Mouse (Mus musculus) kidney, postnatal 0 days (tissue): Measurements from ENCODE around the gene Asic3. TPM values are rescaled to one million over a fixed set of nuclear protein-coding genes. Genes with fewer than 3 reads are reported as not detected.

Source experiments
- ATAC-seq: fragments of 200-750 bp; cut with Nextera tagmentation; replicated peaks from 2 replicates; pipeline ENCODE4 v1.8.0; 2017; ENCODE audit warnings: low read depth, moderate number of reproducible peaks, moderate TSS enrichment, moderate library complexity; ENCODE audit not compliant: low FRiP score
- DNase-seq: peaks from one replicate; pipeline ENCODE4 v3.0.0-alpha.2; 2016; ENCODE audit warnings: low spot score
- H3K27ac ChIP-seq: fragments of 300-500 bp; sonication (generic); 2 replicates; pipeline ENCODE4 v1.5.1; 2014; ENCODE audit warnings: mild to moderate bottlenecking
- H3K27me3 ChIP-seq: fragments of 300-500 bp; sonication (generic); 2 replicates; pipeline ENCODE4 v1.6.1; 2014; ENCODE audit warnings: low read length, mixed read lengths; ENCODE audit not compliant: insufficient read depth
- H3K36me3 ChIP-seq: fragments of 300-500 bp; sonication (generic); 2 replicates; pipeline ENCODE4 v1.6.1; 2014; ENCODE audit warnings: low read length, mixed read lengths; ENCODE audit not compliant: insufficient read depth
- H3K4me1 ChIP-seq: fragments of 300-500 bp; sonication (generic); replicated peaks from 2 replicates; pipeline ENCODE4 v1.6.1; 2014; ENCODE audit warnings: antibody characterized with exemption, low read length, mixed read lengths; ENCODE audit not compliant: insufficient read depth
- H3K4me2 ChIP-seq: fragments of 300-500 bp; sonication (generic); 2 replicates; pipeline ENCODE4 v1.6.1; 2014; ENCODE audit warnings: mild to moderate bottlenecking, low read length, moderate library complexity, mixed read lengths
- H3K4me3 ChIP-seq: fragments of 300-500 bp; sonication (generic); replicated peaks from 2 replicates; pipeline ENCODE4 v1.5.1; 2014; ENCODE audit warnings: low read depth, low read length
- H3K9ac ChIP-seq: fragments of 300-500 bp; sonication (generic); 2 replicates; pipeline ENCODE4 v1.6.1; 2014; ENCODE audit warnings: low read depth, low read length
- H3K9me3 ChIP-seq: fragments of 300-500 bp; sonication (generic); replicated peaks from 2 replicates; pipeline ENCODE4 v1.6.1; 2016; ENCODE audit warnings: low read length, inconsistent platforms, mixed read lengths
- CTCF ChIP-seq: IDR thresholded peaks from 2 replicates; pipeline ENCODE4 v1.5.1; 2016; ENCODE audit warnings: antibody characterized with exemption, low read depth, mild to moderate bottlenecking, moderate library complexity
- WGBS: fragments of 180-500 bp; shearing (Covaris S2); extraction: QIAGEN DNeasy Blood & Tissue Kit; methylation state at CpG from one replicate; pipeline ENCODE4 v1.1.7; 2014; 5-methylcytosine and 5-hydroxymethylcytosine counted together
- polyA plus RNA-seq: library from polyadenylated mRNA; unstranded; fragments of >200 nt; fragmentation: Nextera tagmentation; extraction: Ambion mirVana; gene quantifications from 2 replicates; pipeline ENCODE4 v1.2.1, GENCODE M21; 2015

Gene Asic3
- polyA plus RNA-seq, 1 experiment from 2014 or later = 0.46 TPM

DNA sequence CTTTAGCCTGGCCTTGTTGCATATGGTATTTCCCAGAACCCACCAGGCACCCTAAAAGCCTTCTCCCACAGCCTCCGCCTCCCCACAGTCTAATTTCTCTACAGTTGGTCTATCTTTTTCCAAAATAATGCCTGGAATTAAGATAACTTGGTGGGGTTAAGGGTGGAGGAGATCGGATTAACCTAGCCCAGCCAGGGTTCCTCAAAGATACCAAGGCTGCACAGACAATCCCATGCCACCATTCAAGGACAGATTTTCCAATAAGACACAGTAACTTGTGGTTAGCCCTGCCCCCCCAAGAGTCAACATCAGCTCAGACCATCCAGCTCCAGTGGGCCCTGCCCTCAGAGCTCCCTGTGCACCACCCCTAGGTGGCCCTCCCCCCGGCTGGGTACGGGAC is 32.7 kb upstream of the Asic3 start:
- H3K9ac ChIP-seq = no peak overlapping the region
- WGBS = 89% methylated on average over 4 of the region's 4 CpGs

GRCm38 (mm10) chr5:24381486-24381885 is 31.7 kb upstream of the Asic3 start:
- H3K27ac ChIP-seq = no peak overlapping the region
- peaks cover 2% of the 10 kb centered on the region; the same call in 1 of the 2 replicates for H3K27me3 ChIP-seq
- H3K4me1 ChIP-seq = peaks cover 10% of the 10 kb centered on the region
- no peaks in the 10 kb centered on the region for H3K36me3 ChIP-seq
- DNase-seq (no peak), ATAC-seq (no peak)
- no peak for TF ChIP-seq CTCF
- no peaks in the 10 kb centered on the region for H3K9me3 ChIP-seq
- WGBS = 60% methylated on average over 6 of the region's 6 CpGs
- no peak overlapping the region for H3K9ac ChIP-seq
- no peak overlapping the region for H3K4me2 ChIP-seq
- no peak overlapping the region for H3K4me3 ChIP-seq

More for the DNA sequence above, 32.7 kb upstream of the Asic3 start:
- H3K4me3 ChIP-seq = no peak overlapping the region
- no peaks in the 10 kb centered on the region for H3K27me3 ChIP-seq
- ATAC-seq = no peak
- no peak overlapping the region for H3K27ac ChIP-seq
- no peak for DNase-seq
- H3K4me1 ChIP-seq = peaks cover 10% of the 10 kb centered on the region
- no peaks in the 10 kb centered on the region for H3K36me3 ChIP-seq
- no peak overlapping the region for H3K4me2 ChIP-seq
- no peak for TF ChIP-seq CTCF
- H3K9me3 ChIP-seq = no peaks in the 10 kb centered on the region

DNA sequence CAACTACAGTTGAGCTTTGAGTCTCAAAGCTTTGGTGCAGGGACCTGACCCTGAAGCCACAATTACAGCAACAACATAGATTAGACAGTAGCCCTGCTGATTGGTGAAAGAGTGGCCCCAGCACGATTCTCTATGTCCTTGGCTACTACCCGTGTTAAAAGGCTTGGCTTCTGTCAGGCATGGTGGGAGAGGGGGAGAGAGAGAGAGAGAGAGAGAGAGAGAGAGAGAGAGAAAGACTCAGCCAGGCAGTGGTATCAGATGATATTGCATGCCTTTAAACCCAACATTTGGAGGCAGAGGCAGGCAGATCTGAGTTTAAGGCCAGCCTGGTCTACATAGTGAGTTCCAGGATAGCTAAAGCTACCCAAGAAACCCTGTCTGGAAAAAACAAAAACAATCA is 31.2 kb upstream of the Asic3 start:
- Histone ChIP-seq H3K4me3 (no peak overlapping the region), H3K9ac (no peak overlapping the region), H3K27ac (no peak overlapping the region), H3K4me2 (no peak overlapping the region), H3K4me1 (peaks cover 10% of the 10 kb centered on the region), H3K36me3 (no peaks in the 10 kb centered on the region), H3K27me3 (peaks cover 6% of the 10 kb centered on the region; the same call in 1 of the 2 replicates), H3K9me3 (no peaks in the 10 kb centered on the region)
- 55% methylated on average over 2 of the region's 2 CpGs for WGBS
- no peak for DNase-seq
- TF ChIP-seq CTCF = no peak
- ATAC-seq = no peak

- H3K36me3 ChIP-seq = no peaks in the 10 kb centered on the region
- peak overlapping the region; percentile 55 for H3K4me2 ChIP-seq
- H3K4me1 ChIP-seq = peaks cover 20% of the 10 kb centered on the region
- H3K27me3 ChIP-seq = peaks cover 6% of the 10 kb centered on the region; the same call in 1 of the 2 replicates
- H3K27ac ChIP-seq = no peak overlapping the region
- H3K9me3 ChIP-seq = no peaks in the 10 kb centered on the region
- peak overlapping the region; percentile 41 for H3K9ac ChIP-seq
- 5% methylated on average over 34 of the region's 34 CpGs for WGBS
- peak; percentile 89 for ATAC-seq
- peak overlapping the region; percentile 32 for H3K4me3 ChIP-seq
- TF ChIP-seq CTCF = peak; percentile 71
- peak; percentile 94 for DNase-seq
Observed at GRCm38 (mm10) chr5:24383026-24383859, 29.9 kb upstream of the Asic3 start.

GRCm38 (mm10) chr5:24384407-24384806 is 28.8 kb upstream of the Asic3 start:
- Histone ChIP-seq H3K9me3 (no peaks in the 10 kb centered on the region), H3K4me2 (peak overlapping the region; percentile 55; the same call in 1 of the 2 replicates), H3K9ac (no peak overlapping the region), H3K4me1 (peaks cover 22% of the 10 kb centered on the region), H3K27me3 (peaks cover 6% of the 10 kb centered on the region; the same call in 1 of the 2 replicates), H3K36me3 (no peaks in the 10 kb centered on the region), H3K27ac (0 out of 2 replicates have a peak overlapping the region, but pooled peaks have one; percentile 16), H3K4me3 (no peak overlapping the region)
- ATAC-seq (no peak), DNase-seq (peak; percentile 58)
- 26% methylated on average over 6 of the region's 6 CpGs for WGBS
- TF ChIP-seq CTCF = no peak

GRCm38 (mm10) chr5:24385374-24385773 is 27.8 kb upstream of the Asic3 start:
- Histone ChIP-seq H3K36me3 (no peaks in the 10 kb centered on the region), H3K27ac (no peak overlapping the region), H3K9ac (no peak overlapping the region), H3K4me1 (peaks cover 22% of the 10 kb centered on the region), H3K9me3 (no peaks in the 10 kb centered on the region), H3K4me3 (no peak overlapping the region), H3K27me3 (peaks cover 6% of the 10 kb centered on the region; the same call in 1 of the 2 replicates), H3K4me2 (no peak overlapping the region)
- no peak for TF ChIP-seq CTCF
- ATAC-seq (no peak), DNase-seq (no peak)
- 93% methylated on average over 5 of the region's 5 CpGs for WGBS
